Mouse (Mus musculus) heart, embryonic 13.5 days (tissue): Measurements from ENCODE around the gene Spink2. TPM values are rescaled to one million over a fixed set of nuclear protein-coding genes. Genes with fewer than 3 reads are reported as not detected.
A peak's percentile ranks its signal among the peaks of the same experiment; 100 is the strongest.
"Not testable (repeated sequence)": the region's sequence is repeated elsewhere in the genome, so short reads cannot be mapped to it uniquely, and the experiment has no call there.

ENCODE experiments used
- ATAC-seq: fragments of 200-750 bp; cut with Nextera tagmentation; 2 replicates; pipeline ENCODE4 v1.8.0; 2017; ENCODE audit warnings: moderate TSS enrichment; ENCODE audit not compliant: insufficient number of reproducible peaks, low FRiP score, low TSS enrichment; ENCODE audit errors: extremely low read depth
- H3K27ac ChIP-seq: fragments of 300-500 bp; sonication (generic); replicated peaks from 2 replicates; pipeline ENCODE4 v1.5.1; 2015; ENCODE audit warnings: moderate library complexity, mild to moderate bottlenecking, inconsistent platforms
- H3K27me3 ChIP-seq: fragments of 300-500 bp; sonication (generic); replicated peaks from 2 replicates; pipeline ENCODE4 v1.6.1; 2015; ENCODE audit warnings: mild to moderate bottlenecking, inconsistent platforms
- H3K36me3 ChIP-seq: fragments of 300-500 bp; sonication (generic); 2 replicates; pipeline ENCODE4 v1.6.1; 2015; ENCODE audit warnings: mild to moderate bottlenecking, inconsistent platforms
- H3K4me1 ChIP-seq: fragments of 300-500 bp; sonication (generic); 2 replicates; pipeline ENCODE4 v1.6.1; 2015; ENCODE audit warnings: inconsistent platforms
- H3K4me2 ChIP-seq: fragments of 300-500 bp; sonication (generic); 2 replicates; pipeline ENCODE4 v1.6.1; 2015; ENCODE audit warnings: inconsistent platforms, mild to moderate bottlenecking, moderate library complexity
- H3K4me3 ChIP-seq: fragments of 300-500 bp; sonication (generic); 2 replicates; pipeline ENCODE4 v1.5.1; 2015; ENCODE audit warnings: moderate library complexity, mild to moderate bottlenecking, inconsistent platforms
- H3K9ac ChIP-seq: fragments of 300-500 bp; sonication (generic); 2 replicates; pipeline ENCODE4 v1.6.1; 2015; ENCODE audit warnings: inconsistent platforms, mild to moderate bottlenecking, moderate library complexity
- H3K9me3 ChIP-seq: fragments of 300-500 bp; sonication (generic); 2 replicates; pipeline ENCODE4 v1.6.1; 2016; ENCODE audit warnings: inconsistent platforms
- WGBS: fragments of 180-500 bp; shearing (Covaris S2); methylation state at CpG from one replicate; pipeline ENCODE4 v1.1.7; 2015; ENCODE audit warnings: mixed read lengths; 5-methylcytosine and 5-hydroxymethylcytosine counted together
- polyA plus RNA-seq: library from polyadenylated mRNA; unstranded; fragments of >200 nt; fragmentation: Nextera tagmentation; extraction: Ambion mirVana; gene quantifications from 2 replicates; pipeline ENCODE4 v1.2.1, GENCODE M21; 2015

Gene Spink2
- polyA plus RNA-seq, 1 experiment from 2014 or later = 5.7 TPM

GRCm38 (mm10) chr5:77244331-77244987 lies 33.2 kb upstream of the Spink2 start:
- Histone ChIP-seq H3K4me3 (no peak overlapping the region), H3K27ac (no peak overlapping the region), H3K27me3 (no peaks in the 10 kb centered on the region), H3K4me2 (no peak overlapping the region), H3K4me1 (peaks cover 6% of the 10 kb centered on the region; the same call in 1 of the 2 replicates), H3K9me3 (no peaks in the 10 kb centered on the region), H3K9ac (no peak overlapping the region), H3K36me3 (no peaks in the 10 kb centered on the region)
- no peak for ATAC-seq
- WGBS = 69% methylated on average over 8 of the region's 8 CpGs

- ATAC-seq = no peak
- H3K4me1 ChIP-seq = no peaks in the 10 kb centered on the region
- no peak overlapping the region for H3K9ac ChIP-seq
- no peak overlapping the region for H3K4me3 ChIP-seq
- no peaks in the 10 kb centered on the region for H3K9me3 ChIP-seq
- no peak overlapping the region for H3K27ac ChIP-seq
- H3K4me2 ChIP-seq = no peak overlapping the region
- H3K36me3 ChIP-seq = no peaks in the 10 kb centered on the region
- WGBS = 63% methylated on average over 2 of the region's 2 CpGs
- no peaks in the 10 kb centered on the region for H3K27me3 ChIP-seq
These were observed 25.8 kb upstream of the Spink2 start for GRCm38 (mm10) chr5:77237104-77237503.

- 38% methylated on average over 3 of the region's 3 CpGs for WGBS
- H3K9me3 ChIP-seq = no peaks in the 10 kb centered on the region
- H3K4me3 ChIP-seq = no peak overlapping the region
- no peak overlapping the region for H3K9ac ChIP-seq
- no peak for ATAC-seq
- no peak overlapping the region for H3K4me2 ChIP-seq
- H3K27ac ChIP-seq = no peak overlapping the region
- H3K36me3 ChIP-seq = no peaks in the 10 kb centered on the region
- no peaks in the 10 kb centered on the region for H3K4me1 ChIP-seq
- H3K27me3 ChIP-seq = no peaks in the 10 kb centered on the region
These were observed 23.6 kb upstream of the Spink2 start for GRCm38 (mm10) chr5:77234921-77235320.

GRCm38 (mm10) chr5:77231863-77232262 lies 20.6 kb upstream of the Spink2 start:
- not testable (repeated sequence) for H3K4me3 ChIP-seq, H3K4me1 ChIP-seq, H3K9me3 ChIP-seq, H3K36me3 ChIP-seq, H3K4me2 ChIP-seq, ATAC-seq, H3K9ac ChIP-seq, H3K27me3 ChIP-seq, H3K27ac ChIP-seq
- 86% methylated on average over 4 of the region's 4 CpGs for WGBS

- Histone ChIP-seq H3K9me3 (no peaks in the 10 kb centered on the region), H3K9ac (no peak overlapping the region), H3K27ac (no peak overlapping the region), H3K4me1 (no peaks in the 10 kb centered on the region), H3K4me3 (no peak overlapping the region), H3K4me2 (no peak overlapping the region), H3K27me3 (no peaks in the 10 kb centered on the region), H3K36me3 (no peaks in the 10 kb centered on the region)
- ATAC-seq = no peak
- 23% methylated on average over 1 of the region's 1 CpGs for WGBS
These were observed 17.7 kb upstream of the Spink2 start for GRCm38 (mm10) chr5:77228986-77229385.

- ATAC-seq = no peak
- no peaks in the 10 kb centered on the region for H3K4me1 ChIP-seq
- H3K27me3 ChIP-seq = no peaks in the 10 kb centered on the region
- WGBS = 63% methylated on average over 11 of the region's 11 CpGs
- no peaks in the 10 kb centered on the region for H3K36me3 ChIP-seq
- H3K9ac ChIP-seq = no peak overlapping the region
- H3K27ac ChIP-seq = no peak overlapping the region
- H3K4me2 ChIP-seq = no peak overlapping the region
- H3K4me3 ChIP-seq = no peak overlapping the region
- no peaks in the 10 kb centered on the region for H3K9me3 ChIP-seq
These were observed 12.0 kb upstream of the Spink2 start for GRCm38 (mm10) chr5:77223043-77223975.

GRCm38 (mm10) chr5:77217724-77218123 lies 6.5 kb upstream of the Spink2 start:
- no peaks in the 10 kb centered on the region for H3K27me3 ChIP-seq
- no peaks in the 10 kb centered on the region for H3K9me3 ChIP-seq
- H3K4me3 ChIP-seq = no peak overlapping the region
- ATAC-seq = no peak
- H3K9ac ChIP-seq = no peak overlapping the region
- 11% methylated on average over 2 of the region's 2 CpGs for WGBS
- no peak overlapping the region for H3K27ac ChIP-seq
- peak overlapping the region; percentile 49; the same call in 1 of the 2 replicates for H3K4me2 ChIP-seq
- H3K4me1 ChIP-seq = no peaks in the 10 kb centered on the region
- H3K36me3 ChIP-seq = no peaks in the 10 kb centered on the region

- no peaks in the 10 kb centered on the region for H3K9me3 ChIP-seq
- H3K27me3 ChIP-seq = no peaks in the 10 kb centered on the region
- peak overlapping the region; percentile 33; the same call in 1 of the 2 replicates for H3K4me3 ChIP-seq
- 11% methylated on average over 9 of the region's 9 CpGs for WGBS
- H3K4me2 ChIP-seq = peak overlapping the region; percentile 49
- ATAC-seq = no peak
- H3K9ac ChIP-seq = no peak overlapping the region
- H3K27ac ChIP-seq = no peak overlapping the region
- no peaks in the 10 kb centered on the region for H3K4me1 ChIP-seq
- no peaks in the 10 kb centered on the region for H3K36me3 ChIP-seq
These were observed 5.9 kb upstream of the Spink2 start for GRCm38 (mm10) chr5:77217211-77217610.

- Histone ChIP-seq H3K27ac (no peak overlapping the region), H3K4me3 (no peak overlapping the region), H3K4me2 (no peak overlapping the region), H3K9me3 (no peaks in the 10 kb centered on the region), H3K36me3 (no peaks in the 10 kb centered on the region), H3K27me3 (no peaks in the 10 kb centered on the region), H3K9ac (no peak overlapping the region), H3K4me1 (peaks cover 4% of the 10 kb centered on the region)
- WGBS = 68% methylated on average over 11 of the region's 11 CpGs
- ATAC-seq = no peak
These were observed 5.1 kb downstream of the Spink2 start for GRCm38 (mm10) chr5:77206134-77206533.

GRCm38 (mm10) chr5:77202238-77202637 lies 9.0 kb downstream of the Spink2 start:
- no peak for ATAC-seq
- Histone ChIP-seq H3K27me3 (no peaks in the 10 kb centered on the region), H3K4me3 (no peak overlapping the region), H3K9ac (no peak overlapping the region), H3K9me3 (no peaks in the 10 kb centered on the region), H3K27ac (no peak overlapping the region), H3K4me2 (no peak overlapping the region), H3K36me3 (no peaks in the 10 kb centered on the region), H3K4me1 (no peaks in the 10 kb centered on the region)

- H3K27ac ChIP-seq = no peak overlapping the region
- ATAC-seq = no peak
- H3K4me3 ChIP-seq = no peak overlapping the region
- no peak overlapping the region for H3K9ac ChIP-seq
- H3K4me1 ChIP-seq = no peaks in the 10 kb centered on the region
- H3K4me2 ChIP-seq = no peak overlapping the region
- no peaks in the 10 kb centered on the region for H3K9me3 ChIP-seq
- 35% methylated on average over 4 of the region's 4 CpGs for WGBS
- H3K27me3 ChIP-seq = no peaks in the 10 kb centered on the region
- H3K36me3 ChIP-seq = no peaks in the 10 kb centered on the region
These were observed 10.6 kb downstream of the Spink2 start for GRCm38 (mm10) chr5:77200695-77201094.
